Mouse (Mus musculus) liver, embryonic 14 days (tissue): ENCODE data around the gene Gdf7. TPM values are rescaled to one million over a fixed set of nuclear protein-coding genes. Genes with fewer than 3 reads are reported as not detected.

Experiments
- polyA plus RNA-seq: library from polyadenylated mRNA; depleted of rRNA; stranded (reverse); fragments of >200 nt; gene quantifications from 2 replicates; pipeline ENCODE4 v1.2.3, GENCODE M21; 2012; rRNA removed

Gdf7 gene
- polyA plus RNA-seq: not detected in 2 replicates

DNA sequence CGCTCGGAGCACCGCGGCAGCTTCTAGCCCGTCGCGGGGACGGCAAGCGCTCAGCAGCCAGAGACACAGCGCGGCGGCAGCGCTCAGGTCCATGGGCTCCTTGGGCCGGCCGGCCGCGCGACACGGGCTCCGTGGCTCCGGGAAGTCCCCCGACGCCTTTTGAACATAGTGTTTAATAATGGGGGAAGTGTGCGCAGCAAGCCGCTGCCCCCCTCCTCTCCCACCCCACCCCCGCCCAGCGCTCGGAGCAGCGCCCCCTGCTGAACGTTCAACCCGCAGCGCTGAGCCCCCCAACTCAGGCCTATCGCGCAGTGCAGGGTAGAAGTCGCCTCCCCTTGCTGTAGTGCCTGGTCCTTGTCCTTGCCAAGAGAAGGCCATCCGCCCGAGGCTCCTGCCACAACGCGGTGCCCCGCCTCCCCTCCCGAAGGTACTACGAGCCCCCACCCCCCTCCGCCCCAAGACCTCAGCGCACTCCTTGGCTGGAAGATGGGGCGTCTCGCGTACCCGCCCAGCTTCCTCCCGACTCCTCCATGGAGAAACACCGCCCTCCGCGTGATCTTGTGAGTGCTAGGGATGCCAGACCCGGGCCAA is at the start of gene Gdf7:
Gene Gdf7 (minus strand): TSS at position 114 of the 591 bp plus-strand sequence.

GRCm38 (mm10) chr12:8313270-8313771 is 11.6 kb upstream of the Gdf7 start, which contains the start of gene Hs1bp3:
Gene Hs1bp3 (plus strand): TSS chr12:8313432.

Other genes starting within 250 kb of the Gdf7 start
- gene Ldah, start 93.8 kb downstream of the Gdf7 start, polyA plus RNA-seq: 11.5 and 15.3 TPM in 2 replicates
- gene Hs1bp3, start 11.5 kb upstream of the Gdf7 start, polyA plus RNA-seq: 2.3 TPM in 2 replicates
- 13.5 and 13.9 TPM in 2 replicates for gene Rhob, start 198.1 kb upstream of the Gdf7 start, polyA plus RNA-seq